In genomic region chr2:167528278-167528677, GRCm38 (mm10) we compare ENCODE assay signal across 8 mouse cellular contexts. TPM values are rescaled to one million over a fixed set of nuclear protein-coding genes. Genes with fewer than 3 reads are reported as not detected.
DNase-seq lines count a peak whose midpoint lies in the region.

No protein-coding gene starts in this region.

- intact Hi-C loops in left cerebral cortex, postnatal 14 days (cut with DNase I): no loop called here
- intact Hi-C loops in gastrocnemius, postnatal 36 days (cut with DNase I): no loop called here

- peak; percentile 59 to 64 for DNase-seq in cerebellum, postnatal 10 days
- DNase-seq in cerebellum, adult 9-11 months: no peak
- peak; percentile 33 to 52 for DNase-seq in left cerebral cortex, postnatal 14 days (ENCODE audit: low spot score in 2 of 2)
- DNase-seq in left cerebral cortex, adult 8-10 months (ENCODE audit: low spot score in 2 of 2): no peak
- peak; percentile 44 for DNase-seq in MN1 (ENCODE audit: low spot score)
- DNase-seq in naive thymus-derived CD4-positive, alpha-beta T cell, adult 2 months (ENCODE audit: low read depth): peak; percentile 49
- no peak for DNase-seq in adrenal gland, adult 2 months
- DNase-seq in gastrocnemius, postnatal 36 days: no peak

RNA-seq across cellular contexts. Expression of gene Snai1, which starts 9.7 kb away (rescaled TPM):
- total RNA-seq in left cerebral cortex, postnatal 14 days (2021): under 1 TPM; 0.86 to 0.95 TPM
- under 1 TPM; 0.48 to 0.93 (median 0.70) TPM for total RNA-seq in left cerebral cortex, adult 8-10 months (2022)
- total RNA-seq in adrenal gland, adult 2 months (2021): 10 to 100 TPM in 1 of 2 experiments, 1 to 10 TPM in 1; 6.7 to 10.1 TPM
- polyA plus RNA-seq in adrenal gland, adult 2 months (2012; rRNA removed): 45.2 and 45.3 TPM in 2 replicates
- total RNA-seq in gastrocnemius, postnatal 36 days (2021): under 1 TPM; 0.61 to 0.86 TPM

RNA-seq across cellular contexts. Expression of gene Spata2, which starts 35.6 kb away (rescaled TPM):
- 10 to 100 TPM; 74.5 to 77.2 TPM for total RNA-seq in left cerebral cortex, postnatal 14 days (2021)
- total RNA-seq in left cerebral cortex, adult 8-10 months (2022): 10 to 100 TPM; 66.1 to 71.2 (median 70.1) TPM
- 10 to 100 TPM; 33.1 to 35.1 TPM for total RNA-seq in adrenal gland, adult 2 months (2021)
- 29.0 and 30.8 TPM in 2 replicates for polyA plus RNA-seq in adrenal gland, adult 2 months (2012; rRNA removed)
- 10 to 100 TPM; 16.6 to 17.5 TPM for total RNA-seq in gastrocnemius, postnatal 36 days (2021)

RNA-seq across cellular contexts. Expression of gene Rnf114, which starts 35.8 kb away (rescaled TPM):
- 10 to 100 TPM; 40.8 to 43.1 TPM for total RNA-seq in left cerebral cortex, postnatal 14 days (2021)
- total RNA-seq in left cerebral cortex, adult 8-10 months (2022): 10 to 100 TPM; 57.8 to 62.9 (median 60.1) TPM
- total RNA-seq in adrenal gland, adult 2 months (2021): 10 to 100 TPM; 75.2 to 78.4 TPM
- 64.2 and 70.8 TPM in 2 replicates for polyA plus RNA-seq in adrenal gland, adult 2 months (2012; rRNA removed)
- total RNA-seq in gastrocnemius, postnatal 36 days (2021): 10 to 100 TPM; 31.8 to 32.2 TPM

Comparison
In these comparisons a context has a peak if more than half of its experiments do, and no peak if none do; other contexts are left out.
1. DNase-seq: peak in cerebellum, postnatal 10 days (2 of 2), left cerebral cortex, postnatal 14 days (2 of 2), MN1 (single experiment) and naive thymus-derived CD4-positive, alpha-beta T cell, adult 2 months (single experiment); none in cerebellum, adult 9-11 months (single experiment), left cerebral cortex, adult 8-10 months (0 of 2), adrenal gland, adult 2 months (single experiment) and gastrocnemius, postnatal 36 days (0 of 2).